Mouse (Mus musculus): ENCODE results near the gene Lag3. TPM values are rescaled to one million over a fixed set of nuclear protein-coding genes. Genes with fewer than 3 reads are reported as not detected.

Lag3 gene
- polyA plus RNA-seq, 1 experiment from 2014 or later: 1.5 TPM

- Histone ChIP-seq H3K27ac (peak within 1 kb of the TSS; percentile 27; the same call in 1 of the 2 replicates), H3K4me3 (ENCODE audit: inconsistent target) (peak within 1 kb of the TSS; percentile 69), H3K79me2 (ENCODE audit: inconsistent target) (peaks cover 25% of the 10 kb centered on the region; the same call in 1 of the 2 replicates), H3K36me3 (ENCODE audit: inconsistent target) (peaks cover 17% of the 10 kb centered on the region; the same call in 1 of the 2 replicates)
- WGBS (ENCODE audit: missing documents): 1% methylated on average over 41 of the region's 43 CpGs
These were observed 47.7 kb downstream of the Lag3 start, which contains the start of gene Gpr162 for GRCm38 (mm10) chr6:124863658-124864298. Gpr162 (minus strand) TSS chr6:124863983.

- peaks cover 25% of the 10 kb centered on the region; the same call in 1 of the 2 replicates for H3K79me2 ChIP-seq (ENCODE audit: inconsistent target)
- 4% methylated on average over 12 of the region's 16 CpGs for WGBS (ENCODE audit: missing documents)
- H3K36me3 ChIP-seq (ENCODE audit: inconsistent target): peaks cover 19% of the 10 kb centered on the region; the same call in 1 of the 2 replicates
- H3K27ac ChIP-seq: peak overlapping the region; percentile 27; the same call in 1 of the 2 replicates
- peak overlapping the region; percentile 69 for H3K4me3 ChIP-seq (ENCODE audit: inconsistent target)
These were observed 48.3 kb downstream of the Lag3 start for GRCm38 (mm10) chr6:124863125-124863657.

GRCm38 (mm10) chr6:124862406-124863124 is 48.9 kb downstream of the Lag3 start:
- Histone ChIP-seq H3K79me2 (ENCODE audit: inconsistent target) (peaks cover 25% of the 10 kb centered on the region; the same call in 1 of the 2 replicates), H3K36me3 (ENCODE audit: inconsistent target) (peaks cover 19% of the 10 kb centered on the region; the same call in 1 of the 2 replicates), H3K4me3 (ENCODE audit: inconsistent target) (peak overlapping the region; percentile 69), H3K27ac (0 out of 2 replicates have a peak overlapping the region, but pooled peaks have one; percentile 27)
- 16% methylated on average over 8 of the region's 8 CpGs for WGBS (ENCODE audit: missing documents)

- Histone ChIP-seq H3K4me3 (ENCODE audit: inconsistent target) (no peak overlapping the region), H3K27ac (no peak overlapping the region), H3K79me2 (ENCODE audit: inconsistent target) (peaks cover 25% of the 10 kb centered on the region; the same call in 1 of the 2 replicates), H3K36me3 (ENCODE audit: inconsistent target) (peaks cover 19% of the 10 kb centered on the region; the same call in 1 of the 2 replicates)
- 76% methylated on average over 2 of the region's 3 CpGs for WGBS (ENCODE audit: missing documents)
These were observed 49.7 kb downstream of the Lag3 start for GRCm38 (mm10) chr6:124861802-124862201.

DNA sequence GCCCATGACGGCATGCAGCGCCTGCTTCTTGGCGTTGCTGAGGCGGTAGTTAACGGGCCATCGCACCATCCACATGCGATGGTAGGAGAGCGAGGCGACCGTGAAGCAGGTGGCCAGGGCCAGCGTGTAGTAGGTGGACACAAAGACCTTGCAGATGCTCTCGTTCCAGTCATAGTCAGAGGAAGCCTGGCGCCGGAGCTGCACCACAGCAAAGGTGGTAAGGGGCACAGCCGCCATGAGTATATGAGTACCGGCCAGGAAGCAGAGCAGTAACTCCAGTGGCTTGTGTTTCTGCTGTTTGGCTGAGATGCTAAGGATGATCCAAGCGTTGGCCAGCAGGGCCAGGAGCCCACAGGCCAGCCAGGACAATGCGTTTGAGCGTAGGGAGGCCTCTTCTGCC is 50.2 kb downstream of the Lag3 start:
- H3K36me3 ChIP-seq (ENCODE audit: inconsistent target): peaks cover 19% of the 10 kb centered on the region; the same call in 1 of the 2 replicates
- peaks cover 25% of the 10 kb centered on the region; the same call in 1 of the 2 replicates for H3K79me2 ChIP-seq (ENCODE audit: inconsistent target)
- no peak overlapping the region for H3K27ac ChIP-seq
- 94% methylated on average over 18 of the region's 19 CpGs for WGBS (ENCODE audit: missing documents)
- no peak overlapping the region for H3K4me3 ChIP-seq (ENCODE audit: inconsistent target)

DNA sequence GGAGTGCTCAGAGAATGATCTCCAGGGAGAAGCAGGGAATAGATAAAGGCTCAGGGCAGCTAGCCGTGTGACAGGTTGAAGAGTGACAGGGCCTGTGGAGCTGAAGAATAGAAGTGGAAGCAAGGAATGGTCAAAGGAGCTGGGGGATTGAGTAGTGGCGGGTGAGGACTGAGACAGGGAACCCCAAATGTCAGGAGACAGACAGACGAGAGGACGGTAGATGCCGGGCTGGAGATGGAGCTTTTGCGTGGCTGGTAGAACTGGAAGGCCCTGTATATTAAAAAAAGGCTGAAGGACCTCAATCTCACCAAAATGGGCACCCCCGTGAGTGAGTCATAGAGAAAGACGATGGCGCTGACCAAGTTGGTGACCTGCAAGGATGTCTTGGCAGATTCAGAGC is 51.0 kb downstream of the Lag3 start:
- H3K27ac ChIP-seq: no peak overlapping the region
- H3K4me3 ChIP-seq (ENCODE audit: inconsistent target): no peak overlapping the region
- 85% methylated on average over 9 of the region's 9 CpGs for WGBS (ENCODE audit: missing documents)
- peaks cover 19% of the 10 kb centered on the region; the same call in 1 of the 2 replicates for H3K36me3 ChIP-seq (ENCODE audit: inconsistent target)
- peaks cover 25% of the 10 kb centered on the region; the same call in 1 of the 2 replicates for H3K79me2 ChIP-seq (ENCODE audit: inconsistent target)

- Histone ChIP-seq H3K27ac (no peak overlapping the region), H3K36me3 (ENCODE audit: inconsistent target) (peaks cover 19% of the 10 kb centered on the region; the same call in 1 of the 2 replicates), H3K4me3 (ENCODE audit: inconsistent target) (no peak overlapping the region), H3K79me2 (ENCODE audit: inconsistent target) (peaks cover 25% of the 10 kb centered on the region; the same call in 1 of the 2 replicates)
- WGBS (ENCODE audit: missing documents): 13% methylated on average over 12 of the region's 12 CpGs
These were observed 51.8 kb downstream of the Lag3 start for GRCm38 (mm10) chr6:124859725-124860124.

DNA sequence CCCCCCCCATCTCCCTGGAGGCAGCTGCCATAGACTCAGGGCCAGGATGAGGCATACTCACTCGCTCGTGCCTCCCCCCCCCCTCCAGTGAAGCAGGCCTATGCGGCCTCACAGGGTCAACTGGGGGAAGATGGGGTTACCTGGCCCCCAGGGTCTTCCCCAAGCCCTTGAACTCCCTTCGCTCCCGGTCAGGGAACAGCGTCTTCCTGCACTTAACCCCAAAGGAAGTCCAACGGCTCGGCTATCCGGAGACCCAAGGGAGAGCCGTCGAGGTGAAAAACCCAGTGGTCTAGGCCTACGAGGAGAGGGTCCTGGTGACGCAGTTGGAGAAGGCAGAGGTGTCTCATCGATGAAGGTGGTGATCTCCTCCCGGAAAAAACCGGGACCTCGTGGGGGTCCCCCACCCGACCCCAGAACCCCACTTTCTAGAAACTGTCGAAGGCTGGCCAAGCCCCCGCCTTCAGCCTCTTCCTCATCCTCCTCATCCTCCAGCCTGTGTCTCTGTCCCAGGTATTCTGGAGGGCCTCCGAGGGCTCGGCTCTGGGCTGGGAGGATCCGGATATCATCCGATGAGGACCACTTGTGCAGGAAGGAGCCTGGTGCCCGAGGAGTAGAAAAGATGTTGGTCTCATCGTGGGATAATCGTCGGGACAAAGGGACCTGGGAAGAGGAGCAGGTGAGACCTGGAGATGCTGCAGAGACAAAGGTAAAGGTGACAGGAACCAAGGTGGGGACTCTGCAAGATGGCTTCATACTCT is 52.8 kb downstream of the Lag3 start:
- Histone ChIP-seq H3K4me3 (ENCODE audit: inconsistent target) (no peak overlapping the region), H3K27ac (no peak overlapping the region), H3K79me2 (ENCODE audit: inconsistent target) (peaks cover 25% of the 10 kb centered on the region; the same call in 1 of the 2 replicates), H3K36me3 (ENCODE audit: inconsistent target) (peaks cover 19% of the 10 kb centered on the region; the same call in 1 of the 2 replicates)
- WGBS (ENCODE audit: missing documents): 85% methylated on average over 20 of the region's 28 CpGs

- H3K79me2 ChIP-seq (ENCODE audit: inconsistent target): peaks cover 21% of the 10 kb centered on the region; the same call in 1 of the 2 replicates
- H3K4me3 ChIP-seq (ENCODE audit: inconsistent target): no peak overlapping the region
- H3K27ac ChIP-seq: no peak overlapping the region
- peaks cover 19% of the 10 kb centered on the region; the same call in 1 of the 2 replicates for H3K36me3 ChIP-seq (ENCODE audit: inconsistent target)
- 49% methylated on average over 25 of the region's 26 CpGs for WGBS (ENCODE audit: missing documents)
These were observed 53.5 kb downstream of the Lag3 start for GRCm38 (mm10) chr6:124857840-124858530.

DNA sequence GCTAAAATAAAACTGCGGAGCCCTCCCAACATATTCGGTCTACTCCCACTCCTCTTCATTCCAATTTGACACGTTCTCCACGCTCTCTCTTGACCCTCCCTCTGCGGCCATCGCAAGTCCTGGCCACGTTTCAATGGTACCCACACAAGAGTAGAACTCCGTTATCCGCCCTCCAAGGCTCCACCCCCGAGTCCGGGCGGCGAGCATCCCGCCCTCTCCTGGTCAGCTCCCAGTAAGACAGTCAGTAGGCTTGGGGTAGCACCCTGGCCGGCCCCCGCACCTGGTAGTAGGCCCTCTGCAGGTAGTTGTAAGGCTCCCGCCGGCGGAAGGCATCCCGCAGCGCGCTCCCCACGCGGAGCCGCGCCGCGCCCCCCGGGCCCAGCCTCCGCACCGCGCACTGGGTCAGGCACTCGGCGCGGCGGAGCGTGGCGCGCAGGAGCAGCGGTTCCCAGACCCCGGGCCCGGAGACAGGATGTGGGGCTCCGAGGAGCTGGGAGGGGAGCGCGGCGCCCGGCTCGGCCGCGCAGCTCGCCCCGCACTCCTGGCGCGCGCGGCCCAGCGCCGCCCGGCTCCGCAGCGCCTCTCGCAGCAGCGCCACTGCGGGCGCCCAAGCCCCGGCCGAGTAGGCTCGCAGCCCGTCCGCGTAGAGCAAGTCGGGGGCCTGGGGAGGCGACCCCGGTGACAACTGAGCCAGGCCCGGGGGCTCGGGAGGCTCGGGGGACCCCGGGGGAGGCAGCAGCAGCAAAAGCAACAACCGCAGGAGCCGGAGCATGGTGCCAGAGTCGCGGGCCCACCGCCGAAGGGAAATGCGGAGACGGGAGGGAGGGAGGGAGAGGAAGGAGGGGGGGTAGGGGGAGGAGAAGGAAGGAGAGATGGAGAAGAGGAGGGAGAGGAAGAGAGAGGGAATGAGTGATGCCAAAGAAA is 54.3 kb downstream of the Lag3 start, which contains the start of gene P3h3:
Gene P3h3 (minus strand): TSS at position 837 of the 924 bp plus-strand sequence.
- under 1% methylated on average over 65 of the region's 86 CpGs for WGBS (ENCODE audit: missing documents)
- no peak within 1 kb of the TSS; the same call in 1 of the 2 replicates for H3K4me3 ChIP-seq (ENCODE audit: inconsistent target)
- H3K79me2 ChIP-seq (ENCODE audit: inconsistent target): peaks cover 13% of the 10 kb centered on the region; the same call in 1 of the 2 replicates
- H3K27ac ChIP-seq: no peak within 1 kb of the TSS
- peaks cover 19% of the 10 kb centered on the region; the same call in 1 of the 2 replicates for H3K36me3 ChIP-seq (ENCODE audit: inconsistent target)

DNA sequence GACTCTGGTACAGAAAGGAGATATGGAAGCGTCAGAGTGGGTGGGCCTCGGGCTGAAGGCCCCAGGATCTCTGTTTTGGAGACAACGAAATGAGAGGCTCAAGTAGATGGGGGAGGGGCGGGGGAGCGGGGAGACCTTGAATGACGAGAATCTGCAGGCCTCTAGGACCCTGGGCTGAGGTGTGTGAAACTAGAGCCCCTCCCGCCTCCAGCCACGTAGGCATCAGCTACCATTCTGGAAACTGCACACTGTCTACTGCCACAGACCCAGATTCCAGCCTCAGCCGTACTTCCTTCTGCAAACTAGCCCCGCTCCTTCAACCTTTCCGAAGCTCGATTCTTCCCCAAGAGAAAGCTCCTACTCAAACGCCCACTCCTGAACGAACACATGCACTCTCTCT is 55.2 kb downstream of the Lag3 start:
- Histone ChIP-seq H3K79me2 (ENCODE audit: inconsistent target) (peaks cover 5% of the 10 kb centered on the region; the same call in 1 of the 2 replicates), H3K27ac (no peak overlapping the region), H3K36me3 (ENCODE audit: inconsistent target) (peaks cover 14% of the 10 kb centered on the region; the same call in 1 of the 2 replicates), H3K4me3 (ENCODE audit: inconsistent target) (no peak overlapping the region)
- WGBS (ENCODE audit: missing documents): 35% methylated on average over 12 of the region's 14 CpGs

DNA sequence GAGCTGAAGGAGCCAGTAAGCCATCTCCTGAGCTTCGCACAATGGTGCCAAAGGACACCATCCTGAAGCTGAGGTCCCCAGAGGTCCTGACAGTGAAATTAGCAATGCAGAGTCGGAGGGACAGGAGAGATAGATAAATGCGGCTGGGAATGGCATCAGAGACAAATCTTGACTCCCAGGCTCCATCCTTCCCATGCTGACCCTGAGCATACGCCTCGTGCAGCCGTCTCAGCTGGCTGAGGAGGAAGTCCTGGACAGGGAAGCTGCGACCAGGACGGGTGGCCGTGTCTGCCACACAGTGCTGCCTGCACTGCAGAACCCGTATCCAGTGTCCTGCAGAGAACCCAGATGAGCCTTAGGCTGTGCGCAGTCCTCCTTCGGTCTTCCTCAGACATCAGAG is 56.9 kb downstream of the Lag3 start:
- Histone ChIP-seq H3K4me3 (ENCODE audit: inconsistent target) (no peak overlapping the region), H3K36me3 (ENCODE audit: inconsistent target) (peaks cover 10% of the 10 kb centered on the region; the same call in 1 of the 2 replicates), H3K27ac (no peak overlapping the region), H3K79me2 (ENCODE audit: inconsistent target) (no peaks in the 10 kb centered on the region)
- WGBS (ENCODE audit: missing documents): 80% methylated on average over 12 of the region's 12 CpGs

Measured in macrophage (primary cell).